In the genomic region with DNA sequence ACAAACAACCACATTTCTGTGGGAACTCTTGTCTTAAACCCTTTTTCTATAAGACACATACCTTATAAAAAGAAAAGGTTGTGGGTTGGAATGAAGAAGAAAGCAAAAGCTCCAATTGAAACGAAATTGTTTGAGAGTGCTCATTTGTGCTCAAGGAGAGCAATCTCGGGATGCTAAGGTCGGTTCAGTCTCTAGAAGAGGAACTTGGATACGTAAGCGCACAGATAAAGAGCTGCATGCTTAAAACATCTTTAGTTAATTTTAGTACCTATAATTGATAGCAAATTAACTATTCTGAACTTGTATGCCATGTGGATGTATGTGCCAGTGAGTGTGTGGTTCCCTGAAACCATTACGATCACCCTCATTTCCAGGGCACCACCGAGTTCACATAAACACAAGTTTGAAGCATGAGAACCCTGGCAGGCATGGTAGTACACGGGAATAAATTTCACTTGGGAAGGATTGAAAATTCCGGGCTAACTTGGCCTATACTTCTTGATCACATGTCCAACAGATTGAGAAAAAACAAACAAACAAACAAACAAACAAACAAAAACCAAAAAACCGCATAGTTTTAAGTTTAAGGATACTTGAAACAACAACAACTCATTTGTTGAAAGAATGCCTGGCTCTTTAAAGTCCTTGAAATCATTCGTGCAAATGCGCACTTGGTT, we compare ENCODE assay signal across 8 mouse cellular contexts. TPM values are rescaled to one million over a fixed set of nuclear protein-coding genes. Genes with fewer than 3 reads are reported as not detected.
DNase-seq lines count a peak whose midpoint lies in the region; ATAC-seq and TF ChIP-seq lines count a peak whose summit lies in the region.

No protein-coding gene starts in this region.

- TF ChIP-seq CTCF in midbrain, postnatal 0 days (IDR thresholded peaks at IDR 0.05): no peak

- H3K36me3 ChIP-seq in neural tube, embryonic 11.5 days (ENCODE audit: control insufficient read depth, insufficient read depth, low read length): no peaks in the 10 kb centered on the region
- H3K36me3 ChIP-seq in hindbrain, embryonic 14.5 days (replicated peaks; ENCODE audit: control insufficient read depth, insufficient read depth): no peaks in the 10 kb centered on the region
- no peaks in the 10 kb centered on the region for H3K36me3 ChIP-seq in midbrain, postnatal 0 days (ENCODE audit: insufficient read depth, low read length)

- H3K27ac ChIP-seq in neural tube, embryonic 11.5 days (ENCODE audit: low read depth, low read length): peak overlapping the region; percentile 96; the same call in 1 of the 2 replicates
- H3K27ac ChIP-seq in hindbrain, embryonic 14.5 days: peak overlapping the region; percentile 94
- H3K27ac ChIP-seq in midbrain, postnatal 0 days (ENCODE audit: low read depth, low read length): peak overlapping the region; percentile 90

- no peaks in the 10 kb centered on the region for H3K27me3 ChIP-seq in neural tube, embryonic 11.5 days (ENCODE audit: control insufficient read depth, insufficient read depth, low read length)
- H3K27me3 ChIP-seq in hindbrain, embryonic 14.5 days (ENCODE audit: control insufficient read depth, insufficient read depth, low read length): no peaks in the 10 kb centered on the region
- H3K27me3 ChIP-seq in midbrain, postnatal 0 days (ENCODE audit: insufficient read depth, low read length): no peaks in the 10 kb centered on the region

- no peaks in the 10 kb centered on the region for H3K9me3 ChIP-seq in neural tube, embryonic 11.5 days (ENCODE audit: control insufficient read depth, low read length)
- H3K9me3 ChIP-seq in hindbrain, embryonic 14.5 days (ENCODE audit: control insufficient read depth, low read length): no peaks in the 10 kb centered on the region
- no peaks in the 10 kb centered on the region for H3K9me3 ChIP-seq in midbrain, postnatal 0 days (ENCODE audit: low read length)

- H3K4me1 ChIP-seq in neural tube, embryonic 11.5 days (ENCODE audit: control insufficient read depth, insufficient read depth, low read length): no peaks in the 10 kb centered on the region
- H3K4me1 ChIP-seq in hindbrain, embryonic 14.5 days (replicated peaks; ENCODE audit: control insufficient read depth, insufficient read depth, low read length): peaks cover 15% of the 10 kb centered on the region
- no peaks in the 10 kb centered on the region for H3K4me1 ChIP-seq in midbrain, postnatal 0 days (ENCODE audit: insufficient read depth, low read length)

- H3K9ac ChIP-seq in neural tube, embryonic 11.5 days (ENCODE audit: low read length): peak overlapping the region; percentile 64
- H3K9ac ChIP-seq in hindbrain, embryonic 14.5 days: peak overlapping the region; percentile 81
- peak overlapping the region; percentile 58; the same call in 1 of the 2 replicates for H3K9ac ChIP-seq in midbrain, postnatal 0 days (replicated peaks; ENCODE audit: low read length, poor library complexity, severe bottlenecking)

- H3K4me3 ChIP-seq in neural tube, embryonic 11.5 days (ENCODE audit: low read depth, low read length): peak overlapping the region; percentile 69
- peak overlapping the region; percentile 53 for H3K4me3 ChIP-seq in hindbrain, embryonic 14.5 days (replicated peaks; ENCODE audit: low read length)
- peak overlapping the region; percentile 52 for H3K4me3 ChIP-seq in midbrain, postnatal 0 days (ENCODE audit: low read depth, low read length)

- H3K4me2 ChIP-seq in neural tube, embryonic 11.5 days (ENCODE audit: low read depth): peak overlapping the region; percentile 98
- H3K4me2 ChIP-seq in hindbrain, embryonic 14.5 days (replicated peaks): peak overlapping the region; percentile 100
- peak overlapping the region; percentile 81 for H3K4me2 ChIP-seq in midbrain, postnatal 0 days (ENCODE audit: low read depth, low read length, poor library complexity, severe bottlenecking)

- 52% methylated on average over 12 of the region's 12 CpGs for WGBS in neural tube, embryonic 11.5 days
- WGBS in hindbrain, embryonic 14.5 days: 52% methylated on average over 12 of the region's 12 CpGs
- WGBS in midbrain, postnatal 0 days: 54% methylated on average over 12 of the region's 12 CpGs

- no peak for ATAC-seq in CD4-positive, CD25-positive, alpha-beta regulatory T cell, adult 4 months
- no peak for ATAC-seq in neural tube, embryonic 11.5 days (ENCODE audit: insufficient read depth, low FRiP score, low TSS enrichment)
- ATAC-seq in hindbrain, embryonic 14.5 days (ENCODE audit: low FRiP score): no peak
- ATAC-seq in midbrain, postnatal 0 days (ENCODE audit: low FRiP score): no peak

- DNase-seq in CD4-positive, CD25-positive, alpha-beta regulatory T cell, adult 2 months (ENCODE audit: low read depth, low spot score): peak; percentile 18
- no peak for DNase-seq in neural tube, embryonic 11.5 days (ENCODE audit: low spot score)
- no peak for DNase-seq in neural tube, embryonic 10.5 days (ENCODE audit: extremely low spot score, low spot score)
- DNase-seq in hindbrain, embryonic 14.5 days (ENCODE audit: low spot score): no peak
- no peak for DNase-seq in midbrain, postnatal 0 days (ENCODE audit: low spot score)
- DNase-seq in adrenal gland, adult 2 months: no peak
- no peak for DNase-seq in gastrocnemius, adult 18-20 months (ENCODE audit: low spot score)

RNA-seq across cellular contexts. Expression of gene Hist1h2be, which starts 0.7 kb away (rescaled TPM):
- polyA plus RNA-seq in CD4-positive, CD25-positive, alpha-beta regulatory T cell, adult 4 months (2017; shearing (Covaris generic)): 1 to 10 TPM; 3.3 to 4.0 TPM
- 1.7 and 1.8 TPM in 2 replicates for polyA plus RNA-seq in neural tube, embryonic 11.5 days (2014; fragmentation: Nextera tagmentation; extraction: Ambion mirVana)
- polyA plus RNA-seq in hindbrain, embryonic 14.5 days (2014; fragmentation: Nextera tagmentation; extraction: Ambion mirVana): 0.52 and 1.0 TPM in 2 replicates
- 75.1 and 75.2 TPM in 2 replicates for total RNA-seq in midbrain, postnatal 0 days (2014; rRNA removed)
- 0.32 and 0.33 TPM in 2 replicates for polyA plus RNA-seq in midbrain, postnatal 0 days (2015; fragmentation: Nextera tagmentation; extraction: Ambion mirVana)
- total RNA-seq in adrenal gland, adult 2 months (2021): 10 to 100 TPM; 11.3 to 14.8 TPM
- 1.7 and 2.0 TPM in 2 replicates for polyA plus RNA-seq in adrenal gland, adult 2 months (2012; rRNA removed)
- total RNA-seq in gastrocnemius, adult 18-20 months (2021): 10 to 100 TPM; 13.2 to 15.7 TPM

RNA-seq across cellular contexts. Expression of gene Hist1h1e, which starts 2.2 kb away (rescaled TPM):
- 10 to 100 TPM; 10.6 to 11.3 TPM for polyA plus RNA-seq in CD4-positive, CD25-positive, alpha-beta regulatory T cell, adult 4 months (2017; shearing (Covaris generic))
- 16.3 and 18.2 TPM in 2 replicates for polyA plus RNA-seq in neural tube, embryonic 11.5 days (2014; fragmentation: Nextera tagmentation; extraction: Ambion mirVana)
- 4.4 and 5.3 TPM in 2 replicates for polyA plus RNA-seq in hindbrain, embryonic 14.5 days (2014; fragmentation: Nextera tagmentation; extraction: Ambion mirVana)
- total RNA-seq in midbrain, postnatal 0 days (2014; rRNA removed): 159 and 160 TPM in 2 replicates
- polyA plus RNA-seq in midbrain, postnatal 0 days (2015; fragmentation: Nextera tagmentation; extraction: Ambion mirVana): 8.0 and 9.5 TPM in 2 replicates
- total RNA-seq in adrenal gland, adult 2 months (2021): 10 to 100 TPM; 44.2 to 71.4 TPM
- polyA plus RNA-seq in adrenal gland, adult 2 months (2012; rRNA removed): 1.0 and 1.2 TPM in 2 replicates
- total RNA-seq in gastrocnemius, adult 18-20 months (2021): 10 to 100 TPM; 31.1 to 41.1 TPM

RNA-seq across cellular contexts. Expression of gene Hist1h4d, which starts 38.8 kb away (rescaled TPM):
- 10 to 100 TPM; 20.2 to 22.9 TPM for polyA plus RNA-seq in CD4-positive, CD25-positive, alpha-beta regulatory T cell, adult 4 months (2017; shearing (Covaris generic))
- polyA plus RNA-seq in neural tube, embryonic 11.5 days (2014; fragmentation: Nextera tagmentation; extraction: Ambion mirVana): 89.4 and 91.9 TPM in 2 replicates
- 29.1 and 37.2 TPM in 2 replicates for polyA plus RNA-seq in hindbrain, embryonic 14.5 days (2014; fragmentation: Nextera tagmentation; extraction: Ambion mirVana)
- total RNA-seq in midbrain, postnatal 0 days (2014; rRNA removed): 900 and 1,141 TPM in 2 replicates
- polyA plus RNA-seq in midbrain, postnatal 0 days (2015; fragmentation: Nextera tagmentation; extraction: Ambion mirVana): 18.0 and 18.8 TPM in 2 replicates
- total RNA-seq in adrenal gland, adult 2 months (2021): 100 to 1,000 TPM; 118 to 129 TPM
- 2.6 and 2.7 TPM in 2 replicates for polyA plus RNA-seq in adrenal gland, adult 2 months (2012; rRNA removed)
- total RNA-seq in gastrocnemius, adult 18-20 months (2021): 10 to 100 TPM; 33.6 to 46.4 TPM

RNA-seq across cellular contexts. Expression of gene Hist1h3d, which starts 44.6 kb away (rescaled TPM):
- polyA plus RNA-seq in CD4-positive, CD25-positive, alpha-beta regulatory T cell, adult 4 months (2017; shearing (Covaris generic)): not detected
- polyA plus RNA-seq in neural tube, embryonic 11.5 days (2014; fragmentation: Nextera tagmentation; extraction: Ambion mirVana): 8.1 and 10.4 TPM in 2 replicates
- polyA plus RNA-seq in hindbrain, embryonic 14.5 days (2014; fragmentation: Nextera tagmentation; extraction: Ambion mirVana): 1.4 and 2.2 TPM in 2 replicates
- total RNA-seq in midbrain, postnatal 0 days (2014; rRNA removed): 49.8 and 92.5 TPM in 2 replicates
- 0.42 and 0.55 TPM in 2 replicates for polyA plus RNA-seq in midbrain, postnatal 0 days (2015; fragmentation: Nextera tagmentation; extraction: Ambion mirVana)
- total RNA-seq in adrenal gland, adult 2 months (2021): 1 to 10 TPM; 3.7 to 6.5 TPM
- 3.7 TPM in 2 replicates for polyA plus RNA-seq in adrenal gland, adult 2 months (2012; rRNA removed)
- total RNA-seq in gastrocnemius, adult 18-20 months (2021): 1 to 10 TPM; 3.2 to 3.7 TPM

RNA-seq across cellular contexts. Expression of gene Hist1h2ad, which starts 46.0 kb away (rescaled TPM):
- polyA plus RNA-seq in CD4-positive, CD25-positive, alpha-beta regulatory T cell, adult 4 months (2017; shearing (Covaris generic)): under 1 TPM in 1 of 2 experiments, not detected in 1; 0.96 TPM
- polyA plus RNA-seq in neural tube, embryonic 11.5 days (2014; fragmentation: Nextera tagmentation; extraction: Ambion mirVana): 0.90 and 4.0 TPM in 2 replicates
- 0.77 TPM in 1 of 2 replicates, not detected in the other for polyA plus RNA-seq in hindbrain, embryonic 14.5 days (2014; fragmentation: Nextera tagmentation; extraction: Ambion mirVana)
- 162 and 232 TPM in 2 replicates for total RNA-seq in midbrain, postnatal 0 days (2014; rRNA removed)
- not detected in 2 replicates for polyA plus RNA-seq in midbrain, postnatal 0 days (2015; fragmentation: Nextera tagmentation; extraction: Ambion mirVana)
- total RNA-seq in adrenal gland, adult 2 months (2021): 1 to 10 TPM; 2.9 to 6.4 TPM
- polyA plus RNA-seq in adrenal gland, adult 2 months (2012; rRNA removed): 2.5 and 3.2 TPM in 2 replicates
- total RNA-seq in gastrocnemius, adult 18-20 months (2021): 1 to 10 TPM in 1 of 2 experiments, under 1 TPM in 1; 0.80 to 1.7 TPM
